Mouse (Mus musculus) spleen, adult 10 weeks (tissue): Measurements from ENCODE around the gene Art4. TPM values are rescaled to one million over a fixed set of nuclear protein-coding genes. Genes with fewer than 3 reads are reported as not detected.

Experiments
- polyA plus RNA-seq: library from polyadenylated mRNA; stranded (reverse); fragments of 350-450 nt; fragmentation: Illumina TruSeq; extraction: RNeasy Lipid Tissue Mini Kit (QIAGEN cat#74804); gene quantifications from one replicate; pipeline ENCODE4 v1.2.3, GENCODE M21; 2015; ENCODE audit warnings: low replicate concordance; ENCODE audit not compliant: insufficient read depth

The Art4 gene
- polyA plus RNA-seq: 8.5 TPM

DNA sequence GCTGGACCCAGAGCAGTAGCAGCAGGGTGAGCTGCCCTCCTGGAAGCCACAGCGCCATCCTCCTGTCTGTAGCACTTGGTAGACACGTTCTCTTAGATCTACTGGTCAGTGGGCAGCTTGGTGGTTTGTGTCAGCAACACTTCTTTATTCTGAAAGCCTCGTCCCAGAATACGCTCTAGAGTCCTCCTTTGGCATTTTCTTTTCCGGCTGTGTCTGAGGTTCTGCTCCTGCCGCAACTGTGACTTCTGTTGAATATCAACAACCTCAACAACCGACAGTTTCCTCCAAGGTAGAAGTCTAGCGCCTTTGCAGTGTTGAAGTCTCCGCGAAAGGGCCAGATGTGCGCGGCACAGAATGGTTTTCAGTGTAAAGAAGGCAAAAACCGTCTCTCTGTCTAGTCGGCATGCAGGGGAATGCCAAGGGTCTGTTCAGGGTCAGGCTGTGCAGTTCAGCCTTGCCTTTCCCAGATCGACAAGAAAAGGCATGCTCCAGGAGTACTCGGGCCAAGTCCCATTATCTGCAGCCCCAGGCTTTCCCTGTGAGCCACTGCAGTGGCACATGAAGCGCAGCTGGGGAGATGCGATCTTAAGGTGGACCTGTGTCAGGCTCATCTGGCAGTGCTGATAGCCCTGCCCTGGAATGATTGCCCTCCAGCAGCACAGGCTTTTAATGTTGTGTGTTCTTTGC is at the start of gene Art4:
Gene Art4 (minus strand): TSS at position 548 of the 687 bp plus-strand sequence.

GRCm38 (mm10) chr6:136875670-136876069 is 18.1 kb upstream of the Art4 start, which contains the start of gene Mgp:
Gene Mgp (minus strand): TSS chr6:136875823.

GRCm38 (mm10) chr6:136835352-136835751 is 22.2 kb downstream of the Art4 start, which contains the start of gene Smco3:
Gene Smco3 (minus strand): TSS chr6:136835452.

GRCm38 (mm10) chr6:136827881-136828561 is 29.5 kb downstream of the Art4 start, which contains the start of gene Wbp11:
Gene Wbp11 (minus strand): TSS chr6:136828233.

GRCm38 (mm10) chr6:136827516-136827880 is 30.0 kb downstream of the Art4 start, which contains the start of gene BC049715:
Gene BC049715 (plus strand): TSS chr6:136827626.

GRCm38 (mm10) chr6:136808014-136808417 is 49.5 kb downstream of the Art4 start, which contains the start of gene H2afj:
Gene H2afj (plus strand): TSS chr6:136808244.

DNA sequence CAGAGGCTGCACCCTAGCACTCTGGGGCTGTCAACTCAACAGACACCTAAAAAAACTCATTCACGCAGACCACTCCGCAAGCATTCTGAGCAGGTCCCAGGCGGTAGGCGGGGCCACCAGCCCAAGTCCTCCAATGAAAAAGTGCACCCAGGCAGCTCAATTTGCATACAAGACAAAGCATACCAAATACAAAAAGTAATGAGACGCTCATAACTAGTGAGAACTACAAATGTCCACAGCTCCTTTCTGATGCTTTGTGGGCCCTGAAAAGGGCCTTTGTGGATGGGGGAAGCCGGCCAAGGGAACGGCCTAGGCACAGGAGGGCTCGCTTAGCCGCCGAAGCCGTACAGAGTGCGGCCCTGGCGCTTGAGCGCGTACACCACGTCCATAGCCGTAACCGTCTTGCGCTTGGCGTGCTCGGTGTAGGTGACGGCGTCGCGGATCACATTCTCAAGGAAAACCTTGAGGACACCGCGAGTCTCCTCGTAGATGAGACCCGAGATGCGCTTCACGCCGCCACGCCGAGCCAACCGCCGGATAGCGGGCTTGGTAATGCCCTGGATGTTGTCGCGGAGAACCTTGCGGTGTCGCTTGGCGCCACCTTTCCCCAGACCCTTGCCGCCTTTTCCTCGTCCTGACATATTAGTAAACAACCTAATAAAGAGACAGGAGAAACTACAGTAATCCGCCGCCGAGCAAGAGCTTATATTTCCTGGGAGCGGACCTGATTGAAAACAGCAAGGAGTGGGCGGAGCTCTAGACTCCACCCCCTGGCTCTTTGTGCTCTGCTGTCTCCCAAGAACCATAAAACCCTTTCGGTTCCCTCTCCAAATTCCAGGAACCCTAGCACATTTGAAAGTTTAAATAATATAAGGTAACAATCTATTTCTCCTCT is 53.5 kb downstream of the Art4 start, which contains the start of gene Hist4h4:
Gene Hist4h4 (minus strand): TSS at position 677 of the 895 bp plus-strand sequence.

Other genes starting within 250 kb of the Art4 start
- 304 TPM for gene Plbd1, start 195.8 kb downstream of the Art4 start, polyA plus RNA-seq
- 0.39 TPM for gene Gucy2c, start 76.0 kb downstream of the Art4 start, polyA plus RNA-seq
- gene Hist4h4, start 53.3 kb downstream of the Art4 start, polyA plus RNA-seq: 0.28 TPM
- gene H2afj, start 49.5 kb downstream of the Art4 start, polyA plus RNA-seq: 22.0 TPM
- gene BC049715, start 30.1 kb downstream of the Art4 start, polyA plus RNA-seq: 2.9 TPM
- gene Wbp11, start 29.5 kb downstream of the Art4 start, polyA plus RNA-seq: 73.6 TPM
- not detected for gene Smco3, start 22.3 kb downstream of the Art4 start, polyA plus RNA-seq
- gene Mgp, start 18.1 kb upstream of the Art4 start, polyA plus RNA-seq: 31.9 TPM
- gene Erp27, start 64.4 kb upstream of the Art4 start, polyA plus RNA-seq: 8.9 TPM
- gene Pde6h, start 66.1 kb upstream of the Art4 start, polyA plus RNA-seq: not detected
- 1,348 TPM for gene Arhgdib, start 84.2 kb upstream of the Art4 start, polyA plus RNA-seq